Mouse (Mus musculus) cerebellum, adult 11 months (tissue): ENCODE measurements around the gene Sv2a.

Experiments
- DNase-seq: peaks from one replicate; pipeline ENCODE4 v3.0.0; 2022

Gene Sv2a

DNA sequence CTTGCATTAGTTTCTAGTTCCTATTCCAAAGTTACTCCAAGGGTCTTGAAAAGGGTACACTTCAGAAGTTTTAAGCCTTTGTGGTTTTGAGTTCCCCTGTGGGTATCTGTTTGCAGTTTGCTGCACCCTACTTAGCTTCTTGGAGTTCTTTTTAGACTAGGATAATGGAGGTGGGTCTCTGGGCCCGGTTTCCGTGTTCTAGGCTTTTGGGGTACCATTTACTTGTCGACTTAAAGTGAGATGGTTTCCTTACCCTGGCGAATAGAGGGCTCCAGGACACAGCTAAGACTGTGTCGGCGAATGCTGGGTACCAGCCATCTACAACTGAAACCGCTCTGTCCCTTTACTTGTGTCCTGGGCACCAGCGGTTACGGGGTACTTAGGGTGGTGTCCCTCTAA is 40.7 kb downstream of the Sv2a start:
- no peak for DNase-seq

DNA sequence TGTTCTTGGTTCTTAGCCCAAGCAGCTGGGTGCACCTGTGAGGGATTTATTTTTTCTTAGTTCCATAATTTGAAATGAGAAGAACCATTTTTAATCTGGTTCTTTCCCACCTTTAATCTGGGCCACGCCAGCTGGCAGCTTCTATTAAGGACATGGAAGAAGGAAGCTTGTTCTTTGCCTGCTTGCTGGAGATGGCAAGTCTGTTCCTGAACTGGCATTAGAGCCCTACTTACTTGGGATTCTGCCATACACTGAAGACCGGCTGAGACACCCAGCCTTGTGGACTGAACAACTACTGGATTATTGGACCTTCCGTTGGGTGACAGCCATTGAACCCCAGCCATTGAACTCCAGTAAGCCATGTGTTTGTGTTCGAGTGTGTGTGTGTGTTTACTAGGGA is 41.8 kb downstream of the Sv2a start:
- no peak for DNase-seq

DNA sequence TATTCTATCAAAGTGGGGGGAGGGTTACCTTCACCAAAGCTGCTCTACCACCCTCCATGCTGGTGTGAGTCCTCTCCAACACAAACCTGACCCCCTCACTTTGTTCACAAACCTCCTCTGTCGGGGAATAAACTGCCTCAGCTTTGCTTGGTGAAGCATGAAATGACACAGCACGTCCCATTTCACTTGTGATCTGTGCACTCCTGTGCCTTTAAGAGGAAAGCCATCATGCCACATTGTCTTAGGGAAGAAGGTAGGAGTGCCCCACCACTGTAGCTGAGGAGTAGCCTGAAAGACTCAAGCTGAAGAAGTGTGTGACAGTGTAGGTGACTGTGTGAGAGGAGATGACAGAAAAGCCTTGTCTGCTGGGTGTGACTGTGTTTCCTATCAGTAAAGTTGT is 44.5 kb downstream of the Sv2a start:
- DNase-seq: no peak

DNA sequence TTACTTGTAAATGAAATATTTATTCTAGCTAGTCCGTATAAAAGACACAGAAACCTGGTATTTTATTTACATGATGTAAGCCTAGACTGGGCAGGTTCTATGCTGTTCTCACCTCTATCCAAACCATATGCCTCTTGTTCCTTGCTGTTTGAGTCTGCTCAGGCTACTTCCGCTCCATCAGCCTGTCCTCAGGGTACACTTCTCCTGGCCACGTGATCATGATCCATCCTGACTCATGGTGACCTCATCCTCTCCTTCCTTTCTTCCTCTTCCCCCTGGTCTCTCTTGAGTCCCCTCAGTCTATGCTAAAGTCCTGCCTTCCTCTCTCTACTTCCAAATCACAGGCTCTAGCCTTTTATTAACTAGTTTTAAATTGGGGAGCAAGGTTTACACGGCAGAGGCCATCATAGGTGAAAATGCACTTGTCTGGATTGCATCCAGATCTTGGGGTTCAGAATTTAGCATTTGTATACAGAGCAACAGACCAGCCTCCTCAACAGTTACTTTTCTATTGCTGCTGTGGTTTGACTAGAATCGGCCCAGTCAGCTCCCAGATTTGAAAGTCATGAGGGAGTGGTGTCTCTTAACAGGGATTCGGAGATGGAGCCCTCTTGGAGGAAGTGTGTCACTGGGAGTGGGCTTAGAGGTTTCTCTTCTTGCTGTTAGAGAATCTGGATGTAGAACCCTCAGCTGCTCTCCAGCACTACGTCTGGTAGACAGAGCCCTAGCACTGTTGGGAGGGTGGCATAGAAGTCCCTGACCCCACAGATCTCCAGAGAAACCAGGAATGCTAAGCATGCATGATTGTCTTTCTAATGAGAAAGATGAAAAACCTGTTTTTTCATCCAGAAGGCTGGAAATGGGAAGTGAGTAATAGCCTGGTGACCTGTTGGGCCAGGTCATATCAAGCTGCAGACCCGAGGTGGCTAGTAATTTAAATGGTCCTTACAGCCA is 46.0 kb downstream of the Sv2a start:
- DNase-seq: no peak

DNA sequence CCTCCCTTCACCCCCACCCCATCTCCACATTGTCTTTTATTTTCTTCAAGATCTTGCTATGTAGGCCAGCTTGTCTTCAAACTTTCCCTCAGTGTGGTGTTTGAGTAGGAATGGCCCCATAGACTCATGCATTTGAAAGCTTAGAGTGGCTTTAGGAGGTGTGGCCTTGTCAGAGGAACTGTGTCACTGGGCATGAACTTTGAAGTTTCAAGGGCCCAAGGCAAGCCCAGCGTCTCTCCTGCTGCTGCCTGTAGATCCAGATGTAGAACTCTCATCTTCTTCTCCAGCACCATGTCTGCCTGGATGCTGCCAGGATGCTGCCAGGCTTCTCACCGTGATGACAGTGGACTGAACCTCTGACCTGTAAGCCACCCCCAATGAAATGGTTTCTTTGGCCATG is 47.9 kb downstream of the Sv2a start:
- no peak for DNase-seq

DNA sequence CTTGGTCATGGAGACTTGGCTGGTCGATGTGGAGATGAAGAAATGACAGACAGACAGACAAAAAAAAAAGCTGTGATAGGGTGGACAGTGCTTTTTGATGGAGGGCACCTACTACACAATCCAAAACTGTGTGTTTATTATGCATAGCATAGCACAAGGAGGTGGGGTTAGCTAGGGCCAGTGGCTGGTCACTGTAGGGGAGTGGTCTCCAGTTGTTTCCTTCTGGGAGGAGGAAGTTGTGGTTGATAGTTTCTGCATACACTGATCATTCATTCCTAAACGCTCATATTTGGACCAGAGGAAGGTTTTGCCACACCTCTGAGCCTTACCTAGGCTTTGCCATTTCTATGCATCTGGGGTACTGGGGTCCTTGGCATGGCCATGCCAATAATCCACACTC is 49.5 kb downstream of the Sv2a start:
- DNase-seq: no peak

- DNase-seq: no peak
These were observed 50.2 kb downstream of the Sv2a start for GRCm38 (mm10) chr3:96230910-96231757.

DNA sequence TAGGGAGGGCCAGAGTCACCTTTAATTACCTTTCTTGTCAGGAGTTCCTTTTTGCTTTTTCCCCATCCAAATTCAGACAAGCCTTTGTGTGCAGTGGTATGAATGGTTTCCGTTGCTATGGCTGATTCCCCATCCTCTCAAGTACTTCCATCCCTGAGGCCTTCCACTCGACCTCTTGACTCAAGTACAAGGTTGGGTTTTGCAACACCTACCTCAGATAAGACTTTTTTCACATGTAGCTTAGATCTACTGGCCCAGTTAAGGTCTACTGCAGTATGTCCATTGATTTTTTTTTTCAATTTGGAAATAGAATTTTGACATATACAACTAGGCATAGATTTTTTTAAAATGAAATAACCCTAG is 50.8 kb downstream of the Sv2a start:
- no peak for DNase-seq

- no peak for DNase-seq
These were observed 54.0 kb downstream of the Sv2a start for GRCm38 (mm10) chr3:96234914-96235313.

GRCm38 (mm10) chr3:96235836-96236235 is 54.9 kb downstream of the Sv2a start:
- no peak for DNase-seq

DNA sequence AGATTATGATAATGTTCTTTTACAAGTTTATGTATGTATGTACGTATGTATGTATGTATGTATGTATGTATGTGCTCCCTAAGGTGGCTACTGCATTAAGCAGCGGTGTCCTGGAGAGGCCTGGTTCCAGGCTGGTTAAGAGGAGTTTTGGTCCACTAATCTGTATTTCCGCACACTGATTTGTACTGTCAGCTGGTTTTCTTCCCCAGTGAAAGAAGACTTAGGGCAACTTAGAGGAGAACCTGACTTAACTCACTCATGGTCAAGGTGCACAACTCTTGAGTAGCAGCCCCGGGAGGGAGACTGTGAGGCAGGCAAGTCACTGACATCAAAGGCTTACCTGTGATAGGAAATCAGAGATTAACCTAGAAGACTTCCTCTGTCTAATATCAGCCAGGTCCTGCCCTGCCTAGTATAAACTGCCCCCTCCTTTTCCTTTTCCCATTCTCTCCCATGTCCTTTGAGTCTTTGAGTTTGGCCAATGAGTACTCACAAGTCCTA is 55.9 kb downstream of the Sv2a start:
- DNase-seq: no peak

- no peak for DNase-seq
These were observed 56.5 kb downstream of the Sv2a start for GRCm38 (mm10) chr3:96237335-96237903.

- DNase-seq: no peak
These were observed 57.1 kb downstream of the Sv2a start for GRCm38 (mm10) chr3:96237904-96238511.

DNA sequence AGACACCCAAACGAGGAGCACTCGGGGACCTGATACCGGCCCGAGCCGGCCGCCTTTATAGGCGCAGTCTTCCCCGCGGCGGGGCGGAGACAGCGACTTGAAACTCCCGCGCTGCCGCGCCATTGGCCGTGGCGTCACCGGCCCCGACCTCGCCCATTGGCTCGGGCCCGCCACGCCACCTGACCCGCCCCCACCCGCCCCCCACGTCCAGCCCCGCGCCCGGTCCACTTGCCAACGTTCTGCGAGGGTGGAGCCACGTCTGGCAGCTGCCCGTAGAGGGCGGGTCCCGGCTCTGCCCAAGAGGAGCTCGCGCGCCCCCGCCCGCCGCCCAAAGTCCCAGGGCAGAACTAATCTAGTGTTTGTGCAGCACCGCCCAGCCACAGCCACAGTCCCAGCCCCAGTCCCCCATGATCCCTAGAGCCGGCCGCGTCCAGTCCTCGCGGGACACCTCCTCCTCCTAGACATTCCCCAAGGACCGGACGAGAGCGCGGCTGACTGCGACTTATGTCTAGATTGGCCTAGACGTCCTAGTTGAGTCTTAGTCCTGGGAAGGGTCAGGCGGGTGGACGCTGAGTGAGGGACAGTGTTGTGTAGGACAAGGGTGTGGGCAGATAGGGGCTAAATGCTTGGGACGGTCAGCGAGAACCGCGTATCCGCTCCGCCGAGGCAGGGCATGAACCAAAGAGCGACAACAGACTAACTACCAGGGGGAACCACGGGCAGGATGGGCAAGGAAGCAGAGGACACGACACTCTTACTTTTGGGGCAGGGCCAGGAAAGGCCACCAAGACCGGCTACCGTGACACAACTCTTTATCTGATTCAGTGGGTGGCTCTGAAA is 58.2 kb downstream of the Sv2a start, which contains the start of gene Hist2h3c2:
TSS of gene Hist2h3c2 (minus strand) at position 174 of the 840 bp plus-strand sequence.
- peak; percentile 38 for DNase-seq

DNA sequence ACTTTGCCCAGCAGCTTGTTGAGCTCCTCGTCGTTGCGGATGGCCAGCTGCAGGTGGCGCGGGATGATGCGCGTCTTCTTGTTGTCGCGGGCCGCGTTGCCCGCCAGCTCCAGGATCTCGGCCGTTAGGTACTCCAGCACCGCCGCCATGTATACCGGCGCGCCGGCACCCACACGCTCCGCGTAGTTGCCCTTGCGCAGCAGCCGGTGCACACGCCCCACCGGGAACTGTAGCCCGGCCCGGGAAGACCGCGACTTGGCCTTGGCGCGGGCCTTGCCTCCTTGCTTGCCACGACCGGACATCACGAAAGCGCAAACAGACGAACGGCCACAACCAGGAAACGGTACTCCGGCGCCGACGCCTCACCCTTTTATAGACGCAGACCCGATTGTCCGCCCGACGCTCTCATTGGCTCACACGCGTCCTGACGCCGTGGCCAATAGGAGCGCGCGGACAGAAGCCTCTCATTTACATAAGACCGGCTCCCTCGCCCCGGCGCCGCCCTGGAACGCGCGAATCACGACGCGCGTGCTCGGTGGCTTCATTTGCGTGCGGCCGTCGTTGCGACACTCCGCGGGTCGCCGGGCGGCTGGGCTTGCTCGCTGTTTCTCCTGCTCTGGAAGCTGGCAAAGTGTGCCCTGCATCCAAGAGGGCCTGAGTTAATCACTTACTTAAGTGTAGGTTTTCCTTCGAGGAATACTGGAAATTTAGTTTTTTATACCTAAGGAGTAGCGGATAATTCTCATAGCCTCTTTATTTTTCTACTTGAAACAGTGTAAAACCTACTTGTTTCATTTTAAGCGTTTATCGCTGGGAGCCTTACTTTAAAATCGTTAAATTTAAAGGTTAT is 59.2 kb downstream of the Sv2a start, which contains the start of gene Hist2h2aa2:
TSS of gene Hist2h2aa2 (minus strand) at position 328 of the 850 bp plus-strand sequence.
- DNase-seq: peak; percentile 95

DNA sequence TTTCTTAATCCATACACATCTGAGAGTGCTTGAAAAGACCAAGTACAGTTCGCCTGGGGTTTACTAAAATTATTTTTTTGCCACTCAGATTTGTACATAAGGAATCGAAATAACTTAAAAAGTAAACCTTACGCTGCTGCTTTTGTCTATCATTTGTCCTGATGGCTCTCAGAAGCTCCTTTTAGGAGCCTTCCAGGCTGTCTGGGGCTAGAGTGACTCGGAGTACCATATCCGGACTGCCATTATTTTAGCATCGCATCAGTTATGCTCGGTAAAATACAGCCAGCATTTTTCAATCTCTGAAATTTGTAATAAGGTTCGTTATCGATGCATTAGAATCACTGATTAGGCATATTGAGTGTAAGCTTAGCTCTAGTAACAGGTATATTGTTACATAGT is 59.8 kb downstream of the Sv2a start:
- no peak for DNase-seq

DNA sequence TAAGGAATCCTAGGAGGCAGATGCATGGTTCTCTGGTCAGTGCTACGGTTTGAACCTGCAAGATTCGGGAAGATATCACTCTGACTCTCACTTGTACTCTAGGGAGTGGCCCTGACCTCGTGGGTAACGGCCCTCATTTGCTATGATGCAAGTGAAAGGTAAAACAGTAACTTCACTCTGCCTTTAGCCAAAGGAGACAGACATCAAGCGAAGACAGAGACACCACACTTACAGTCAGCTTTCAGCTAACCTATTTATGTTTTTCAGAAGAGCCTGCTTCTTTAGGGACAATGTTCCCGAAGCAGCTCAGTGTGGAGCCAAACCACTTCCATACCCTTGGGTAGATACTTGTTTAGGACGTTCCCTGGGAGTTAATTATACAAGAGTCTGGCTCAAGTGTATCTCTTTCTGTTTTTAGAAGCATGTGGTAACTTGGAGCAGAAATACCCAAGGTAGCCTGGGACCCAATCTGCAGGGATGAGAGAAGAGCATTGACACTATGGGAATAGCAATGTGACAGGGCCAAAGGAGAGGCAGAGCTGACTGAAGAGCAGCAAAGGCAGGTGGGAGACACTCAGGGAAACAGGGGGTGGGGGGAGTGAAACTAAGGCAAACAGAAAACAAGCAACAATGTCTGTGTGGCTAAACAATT is 63.1 kb downstream of the Sv2a start:
- DNase-seq: no peak
